Mouse (Mus musculus): ENCODE data around the gene Abcc1. TPM values are rescaled to one million over a fixed set of nuclear protein-coding genes. Genes with fewer than 3 reads are reported as not detected.

Abcc1 gene
- total RNA-seq (2023): 50.7 TPM

DNA sequence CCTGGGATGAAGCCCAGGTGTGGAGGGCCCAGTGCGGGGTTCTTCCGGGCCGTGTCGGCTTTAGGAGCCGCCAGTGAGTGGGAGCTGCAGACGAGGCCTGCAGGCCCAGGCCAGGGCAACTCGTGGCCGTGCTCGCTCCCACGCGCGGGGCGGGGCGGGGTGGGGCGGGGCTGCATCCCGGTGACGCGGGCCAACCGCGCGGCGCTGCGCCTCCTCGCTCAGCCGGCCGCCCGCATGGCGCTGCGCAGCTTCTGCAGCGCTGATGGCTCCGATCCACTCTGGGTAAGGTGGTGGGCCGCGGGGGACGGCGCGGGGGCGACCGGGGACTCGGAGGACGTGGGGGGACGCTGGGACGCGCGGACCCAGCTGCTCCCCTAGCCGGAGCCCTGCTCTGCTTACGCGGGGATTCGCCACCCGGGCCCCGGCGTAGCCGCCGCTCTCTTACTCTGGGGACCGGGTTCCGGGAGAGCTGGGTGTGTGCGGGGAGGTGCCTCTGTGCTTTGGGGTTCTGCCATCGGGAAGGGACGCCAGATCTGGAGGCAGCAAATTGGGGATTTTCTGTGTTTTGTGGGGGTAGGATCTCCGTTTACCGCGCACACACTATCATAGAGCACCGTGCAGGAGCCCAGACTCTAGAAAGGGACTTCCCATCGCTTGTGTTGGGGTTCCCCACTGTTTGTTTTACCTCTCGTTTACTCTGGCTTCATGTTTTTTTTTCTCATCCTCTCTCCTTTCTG lies at the start of gene Abcc1:
Gene Abcc1 (plus strand): TSS at position 197 of the 737 bp plus-strand sequence.

DNA sequence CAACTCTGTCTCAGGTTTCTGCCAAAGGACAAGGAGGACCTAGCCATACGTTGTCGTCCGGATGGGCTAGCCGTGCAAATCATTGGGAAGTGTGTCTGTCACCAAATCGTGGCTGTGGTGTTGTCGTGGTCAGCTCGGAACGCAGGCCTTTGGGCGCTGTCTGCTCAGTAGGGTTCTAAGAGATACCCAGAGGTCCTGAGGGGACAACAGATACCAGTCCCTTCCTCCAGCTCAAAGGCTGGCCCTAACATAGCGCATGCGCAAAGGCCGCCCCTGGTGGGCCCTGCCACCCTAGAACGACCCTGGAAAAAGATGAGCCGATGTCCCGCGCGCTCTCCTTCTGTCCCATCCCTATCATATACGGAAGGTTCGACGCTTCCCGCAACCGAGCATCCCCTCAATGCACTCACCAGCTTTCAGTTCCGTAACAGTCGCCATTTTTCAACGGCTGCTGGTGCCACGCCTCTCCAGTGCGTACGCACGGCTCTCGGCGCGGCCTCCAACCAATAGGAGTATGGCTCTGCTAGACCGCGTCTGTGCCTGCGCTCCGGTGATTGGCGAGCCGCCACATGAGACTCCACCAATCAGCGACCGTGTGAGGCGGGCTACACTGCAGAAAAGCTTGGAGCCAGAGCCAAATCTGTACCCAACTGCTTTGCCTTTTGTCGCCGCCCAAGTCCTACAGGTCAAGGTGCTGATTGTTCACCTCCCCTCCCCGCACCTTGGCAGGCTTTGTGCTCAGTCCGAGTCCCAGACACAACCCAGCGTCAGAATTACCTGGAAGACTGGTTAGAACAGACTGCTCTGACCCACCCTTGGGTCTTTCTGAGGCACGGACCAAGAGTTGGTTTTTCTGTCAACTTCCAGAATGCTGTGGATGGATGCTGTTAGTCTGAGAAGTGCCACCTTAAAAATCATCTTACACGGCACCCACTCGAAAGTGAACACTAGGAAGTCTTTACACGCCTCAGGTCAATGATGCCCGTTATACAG lies 44.2 kb upstream of the Abcc1 start, which contains the start of gene Fopnl:
Gene Fopnl (minus strand): TSS at position 522 of the 993 bp plus-strand sequence.

Other genes starting within 250 kb of the Abcc1 start
- gene Nde1, start 198.3 kb upstream of the Abcc1 start, total RNA-seq (2023): 40.4 TPM
- gene Marf1, start 198.2 kb upstream of the Abcc1 start, total RNA-seq (2023): 62.5 TPM
- gene Myh11, start 70.2 kb upstream of the Abcc1 start, total RNA-seq (2023): not detected
- 44.0 TPM for gene Fopnl, start 44.2 kb upstream of the Abcc1 start, total RNA-seq (2023)
- gene A630010A05Rik, start 200.8 kb downstream of the Abcc1 start, total RNA-seq (2023): not detected

All from CD8-positive naive resting alpha-beta T cell, adult 57 days (primary cell).